Mouse (Mus musculus) kidney, embryonic 14.5 days (tissue): Measurements from ENCODE around the gene Snrpb2. TPM values are rescaled to one million over a fixed set of nuclear protein-coding genes. Genes with fewer than 3 reads are reported as not detected.
A peak's percentile ranks its signal among the peaks of the same experiment; 100 is the strongest.

ENCODE experiments used
- ATAC-seq: fragments of 200-750 bp; cut with Nextera tagmentation; 2 replicates; pipeline ENCODE4 v1.8.0; 2017; ENCODE audit warnings: moderate number of reproducible peaks, mild to moderate bottlenecking, moderate TSS enrichment, moderate library complexity; ENCODE audit not compliant: low FRiP score, low TSS enrichment
- H3K27ac ChIP-seq: fragments of 300-500 bp; sonication (generic); 2 replicates; pipeline ENCODE4 v1.5.1; 2014; ENCODE audit warnings: low read depth, mild to moderate bottlenecking, low read length, moderate library complexity, mixed read lengths
- H3K27me3 ChIP-seq: fragments of 300-500 bp; sonication (generic); 2 replicates; pipeline ENCODE4 v1.6.1; 2014; ENCODE audit warnings: mild to moderate bottlenecking, low read length; ENCODE audit not compliant: control insufficient read depth, insufficient read depth
- H3K36me3 ChIP-seq: fragments of 300-500 bp; sonication (generic); 2 replicates; pipeline ENCODE4 v1.6.1; 2014; ENCODE audit warnings: low read length, mixed read lengths; ENCODE audit not compliant: control insufficient read depth, insufficient read depth
- H3K4me1 ChIP-seq: fragments of 300-500 bp; sonication (generic); 2 replicates; pipeline ENCODE4 v1.6.1; 2014; ENCODE audit warnings: low read length, mixed read lengths; ENCODE audit not compliant: control insufficient read depth, insufficient read depth
- H3K4me2 ChIP-seq: fragments of 300-500 bp; sonication (generic); replicated peaks from 2 replicates; pipeline ENCODE4 v1.6.1; 2014; ENCODE audit warnings: low read depth, mild to moderate bottlenecking, low read length
- H3K4me3 ChIP-seq: fragments of 300-500 bp; sonication (generic); 2 replicates; pipeline ENCODE4 v1.5.1; 2014; ENCODE audit warnings: mild to moderate bottlenecking, low read length
- H3K9ac ChIP-seq: fragments of 300-500 bp; sonication (generic); 2 replicates; pipeline ENCODE4 v1.6.1; 2014; ENCODE audit warnings: low read depth, mild to moderate bottlenecking, low read length, moderate library complexity
- H3K9me3 ChIP-seq: fragments of 300-500 bp; sonication (generic); 2 replicates; pipeline ENCODE4 v1.6.1; 2016; ENCODE audit warnings: low read length; ENCODE audit not compliant: control insufficient read depth
- WGBS: fragments of 180-500 bp; shearing (Covaris S2); extraction: QIAGEN DNeasy Blood & Tissue Kit; methylation state at CpG from one replicate; pipeline ENCODE4 v1.1.7; 2014; 5-methylcytosine and 5-hydroxymethylcytosine counted together
- polyA plus RNA-seq: library from polyadenylated mRNA; unstranded; fragments of >200 nt; fragmentation: Nextera tagmentation; extraction: Ambion mirVana; gene quantifications from 2 replicates; pipeline ENCODE4 v1.2.1, GENCODE M21; 2014

Gene Snrpb2
- polyA plus RNA-seq, 1 experiment from 2014 or later: 102 TPM

- H3K4me1 ChIP-seq: no peaks in the 10 kb centered on the region
- H3K4me3 ChIP-seq: no peak within 1 kb of the TSS
- no peaks in the 10 kb centered on the region for H3K36me3 ChIP-seq
- no peaks in the 10 kb centered on the region for H3K27me3 ChIP-seq
- H3K9ac ChIP-seq: no peak within 1 kb of the TSS
- H3K27ac ChIP-seq: no peak within 1 kb of the TSS
- WGBS: 69% methylated on average over 8 of the region's 8 CpGs
- no peak for ATAC-seq
- no peak within 1 kb of the TSS for H3K4me2 ChIP-seq
- no peaks in the 10 kb centered on the region for H3K9me3 ChIP-seq
Observed at GRCm38 (mm10) chr2:143078198-143078851, 15.5 kb downstream of the Snrpb2 start, which contains the start of gene Otor. Otor (plus strand) TSS chr2:143078473.

- H3K4me1 ChIP-seq: no peaks in the 10 kb centered on the region
- no peak overlapping the region; the same call in 1 of the 2 replicates for H3K27ac ChIP-seq
- H3K36me3 ChIP-seq: no peaks in the 10 kb centered on the region
- WGBS: 53% methylated on average over 3 of the region's 3 CpGs
- no peaks in the 10 kb centered on the region for H3K27me3 ChIP-seq
- H3K4me2 ChIP-seq: no peak overlapping the region
- no peak overlapping the region for H3K4me3 ChIP-seq
- no peaks in the 10 kb centered on the region for H3K9me3 ChIP-seq
- ATAC-seq: no peak
- no peak overlapping the region for H3K9ac ChIP-seq
Observed at GRCm38 (mm10) chr2:143081693-143082092, 18.9 kb downstream of the Snrpb2 start.

- ATAC-seq: no peak
- H3K4me3 ChIP-seq: no peak overlapping the region
- no peak overlapping the region for H3K9ac ChIP-seq
- no peaks in the 10 kb centered on the region for H3K9me3 ChIP-seq
- H3K27me3 ChIP-seq: no peaks in the 10 kb centered on the region
- H3K36me3 ChIP-seq: no peaks in the 10 kb centered on the region
- no peak overlapping the region for H3K4me2 ChIP-seq
- WGBS: 66% methylated on average over 2 of the region's 2 CpGs
- no peak overlapping the region for H3K27ac ChIP-seq
- H3K4me1 ChIP-seq: no peaks in the 10 kb centered on the region
Observed at GRCm38 (mm10) chr2:143084852-143085397, 22.1 kb downstream of the Snrpb2 start.

GRCm38 (mm10) chr2:143089866-143090265 is 27.0 kb downstream of the Snrpb2 start:
- H3K36me3 ChIP-seq: no peaks in the 10 kb centered on the region
- H3K4me1 ChIP-seq: no peaks in the 10 kb centered on the region; the same call in 1 of the 2 replicates
- no peak for ATAC-seq
- H3K4me2 ChIP-seq: no peak overlapping the region
- 54% methylated on average over 8 of the region's 8 CpGs for WGBS
- H3K27me3 ChIP-seq: no peaks in the 10 kb centered on the region
- H3K27ac ChIP-seq: no peak overlapping the region
- no peaks in the 10 kb centered on the region for H3K9me3 ChIP-seq
- no peak overlapping the region for H3K9ac ChIP-seq
- H3K4me3 ChIP-seq: no peak overlapping the region

GRCm38 (mm10) chr2:143093726-143094125 is 30.9 kb downstream of the Snrpb2 start:
- no peaks in the 10 kb centered on the region for H3K27me3 ChIP-seq
- H3K4me2 ChIP-seq: no peak overlapping the region
- H3K4me1 ChIP-seq: no peaks in the 10 kb centered on the region; the same call in 1 of the 2 replicates
- WGBS: 18% methylated on average over 6 of the region's 6 CpGs
- H3K4me3 ChIP-seq: no peak overlapping the region
- no peaks in the 10 kb centered on the region for H3K9me3 ChIP-seq
- ATAC-seq: peak; percentile 92
- no peak overlapping the region for H3K9ac ChIP-seq
- H3K27ac ChIP-seq: no peak overlapping the region
- H3K36me3 ChIP-seq: no peaks in the 10 kb centered on the region

GRCm38 (mm10) chr2:143094761-143095160 is 31.9 kb downstream of the Snrpb2 start:
- Histone ChIP-seq H3K27ac (no peak overlapping the region), H3K4me3 (no peak overlapping the region), H3K4me2 (no peak overlapping the region), H3K27me3 (no peaks in the 10 kb centered on the region), H3K9me3 (no peaks in the 10 kb centered on the region), H3K36me3 (no peaks in the 10 kb centered on the region), H3K9ac (no peak overlapping the region), H3K4me1 (no peaks in the 10 kb centered on the region; the same call in 1 of the 2 replicates)
- WGBS: 62% methylated on average over 6 of the region's 6 CpGs
- no peak for ATAC-seq

- no peak for ATAC-seq
- no peaks in the 10 kb centered on the region for H3K27me3 ChIP-seq
- no peaks in the 10 kb centered on the region; the same call in 1 of the 2 replicates for H3K4me1 ChIP-seq
- H3K36me3 ChIP-seq: no peaks in the 10 kb centered on the region
- no peak overlapping the region for H3K4me3 ChIP-seq
- H3K4me2 ChIP-seq: no peak overlapping the region
- WGBS: 81% methylated on average over 1 of the region's 1 CpGs
- no peaks in the 10 kb centered on the region for H3K9me3 ChIP-seq
- no peak overlapping the region for H3K27ac ChIP-seq
- no peak overlapping the region for H3K9ac ChIP-seq
Observed at GRCm38 (mm10) chr2:143097170-143097569, 34.3 kb downstream of the Snrpb2 start.

GRCm38 (mm10) chr2:143113859-143114258 is 51.0 kb downstream of the Snrpb2 start:
- 88% methylated on average over 1 of the region's 1 CpGs for WGBS
- no peaks in the 10 kb centered on the region for H3K4me1 ChIP-seq
- no peak overlapping the region for H3K4me2 ChIP-seq
- no peaks in the 10 kb centered on the region for H3K27me3 ChIP-seq
- no peak for ATAC-seq
- H3K4me3 ChIP-seq: no peak overlapping the region
- no peaks in the 10 kb centered on the region for H3K36me3 ChIP-seq
- H3K9me3 ChIP-seq: no peaks in the 10 kb centered on the region
- no peak overlapping the region for H3K9ac ChIP-seq
- no peak overlapping the region for H3K27ac ChIP-seq

- Histone ChIP-seq H3K9ac (no peak overlapping the region), H3K9me3 (no peaks in the 10 kb centered on the region), H3K27me3 (no peaks in the 10 kb centered on the region), H3K4me2 (no peak overlapping the region), H3K4me1 (no peaks in the 10 kb centered on the region), H3K36me3 (no peaks in the 10 kb centered on the region), H3K4me3 (no peak overlapping the region), H3K27ac (no peak overlapping the region)
- 80% methylated on average over 4 of the region's 4 CpGs for WGBS
- no peak for ATAC-seq
Observed at GRCm38 (mm10) chr2:143114716-143115115, 51.9 kb downstream of the Snrpb2 start.
